ENCODE assay signal across 20 mouse cellular contexts in the genomic region with DNA sequence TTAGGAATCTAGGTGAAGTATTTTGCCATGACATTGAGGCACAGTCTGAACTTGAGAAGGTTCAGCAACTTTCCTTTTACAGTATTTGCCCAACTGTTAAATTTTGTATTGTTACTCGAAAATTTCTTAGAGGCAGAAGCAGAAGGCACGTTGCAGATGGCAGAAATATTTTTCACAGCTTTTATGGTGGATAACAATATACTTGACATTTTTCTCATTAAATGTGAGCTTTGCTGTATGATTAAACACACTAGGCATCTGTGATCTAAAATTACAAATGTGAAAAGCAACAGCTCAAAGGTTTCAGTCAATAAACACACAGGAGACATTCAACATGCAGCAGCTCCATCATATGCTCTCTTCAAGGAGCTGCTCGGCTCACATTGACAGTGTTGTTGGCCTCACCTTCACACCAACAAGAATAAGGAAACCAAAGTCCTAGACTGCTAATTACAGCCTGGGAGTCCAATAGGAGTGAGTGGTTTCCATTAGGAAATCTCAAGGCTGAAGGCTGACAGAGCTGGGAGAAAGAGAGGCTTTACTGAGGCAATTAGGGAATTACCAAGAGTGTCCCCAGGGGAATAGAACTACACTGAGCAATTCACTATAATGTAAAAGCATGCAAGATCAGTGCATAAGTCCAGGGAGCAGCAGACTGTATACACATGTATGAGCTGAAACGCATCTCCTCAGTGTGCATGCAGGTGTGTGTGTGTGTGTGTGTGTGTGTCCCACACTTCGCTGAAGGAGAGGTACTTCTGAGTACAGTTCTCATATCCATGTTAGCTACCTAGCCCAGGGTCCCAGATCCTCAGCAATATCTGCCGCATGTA. TPM values are rescaled to one million over a fixed set of nuclear protein-coding genes. Genes with fewer than 3 reads are reported as not detected.
A peak's percentile ranks its signal among the peaks of the same experiment; 100 is the strongest.
DNase-seq lines count a peak whose midpoint lies in the region; ATAC-seq lines count a peak whose summit lies in the region.
"Had no signal": no experiment of that assay in that cellular context is flagged by ENCODE, and none has a peak within 500 bp of the region (broad histone marks: within the 10 kb centered on the region; RNA-seq: fewer than 3 reads in every experiment).

No protein-coding gene starts in this region.

- no peaks in the 10 kb centered on the region for H3K9me3 ChIP-seq in hindbrain, embryonic 14.5 days (ENCODE audit: control insufficient read depth, low read length)
- no peaks in the 10 kb centered on the region for H3K9me3 ChIP-seq in hindbrain, embryonic 16.5 days (ENCODE audit: control insufficient read depth, low read length)
- H3K9me3 ChIP-seq: G1E; limb, embryonic 13.5 days; midbrain, embryonic 12.5 days had no signal

- H3K4me2 ChIP-seq in hindbrain, embryonic 14.5 days (replicated peaks), result no peak overlapping the region
- no peak overlapping the region for H3K4me2 ChIP-seq in hindbrain, embryonic 16.5 days (ENCODE audit: low read length)
- H3K4me2 ChIP-seq: heart, embryonic 11.5 days; limb, embryonic 13.5 days; midbrain, embryonic 12.5 days had no signal

- 0 out of 2 replicates have a peak, but pooled peaks have one; percentile 34 for ATAC-seq in hindbrain, embryonic 14.5 days (ENCODE audit: low FRiP score)
- ATAC-seq in hindbrain, embryonic 16.5 days, result no peak
- ATAC-seq: CD4-positive, CD25-positive, alpha-beta regulatory T cell, adult 4 months had no signal

- H3K36me3 ChIP-seq in hindbrain, embryonic 14.5 days (replicated peaks; ENCODE audit: control insufficient read depth, insufficient read depth), result no peaks in the 10 kb centered on the region
- no peaks in the 10 kb centered on the region for H3K36me3 ChIP-seq in hindbrain, embryonic 16.5 days (ENCODE audit: control insufficient read depth, insufficient read depth, low read length)
- H3K36me3 ChIP-seq: G1E; limb, embryonic 13.5 days; midbrain, embryonic 12.5 days had no signal

- no peak for DNase-seq in hindbrain, embryonic 14.5 days (ENCODE audit: low spot score)
- peak; percentile 12 for DNase-seq in 3T3-L1 (ENCODE audit: low read depth, low spot score)
- DNase-seq in brain, adult 2 months (ENCODE audit: low read depth, low spot score), result peak; percentile 18
- peak; percentile 37 for DNase-seq in layer of hippocampus, adult 9-10 months (ENCODE audit: low spot score)
- no peak for DNase-seq in lung, postnatal 10 days
- no peak for DNase-seq in cerebellum, adult 18-20 months
- DNase-seq: adrenal gland, adult 2 months; cerebellum, adult 11 months; cerebellum, postnatal 25 days; heart, postnatal 14 days; kidney, adult 8-10 months; lung, postnatal 36 days; right cerebral cortex, postnatal 25 days; thymus, postnatal 14 days had no signal

- H3K27ac ChIP-seq in hindbrain, embryonic 14.5 days, result no peak overlapping the region
- H3K27ac ChIP-seq in hindbrain, embryonic 16.5 days (ENCODE audit: low read depth, low read length), result no peak overlapping the region
- H3K27ac ChIP-seq: limb, embryonic 13.5 days; midbrain, embryonic 12.5 days had no signal

- no peaks in the 10 kb centered on the region for H3K27me3 ChIP-seq in hindbrain, embryonic 14.5 days (ENCODE audit: control insufficient read depth, insufficient read depth, low read length)
- H3K27me3 ChIP-seq in hindbrain, embryonic 16.5 days (replicated peaks; ENCODE audit: control insufficient read depth, insufficient read depth, low read length), result no peaks in the 10 kb centered on the region
- H3K27me3 ChIP-seq: limb, embryonic 13.5 days; midbrain, embryonic 12.5 days had no signal

- H3K4me1 ChIP-seq in hindbrain, embryonic 14.5 days (replicated peaks; ENCODE audit: control insufficient read depth, insufficient read depth, low read length), result no peaks in the 10 kb centered on the region
- H3K4me1 ChIP-seq in hindbrain, embryonic 16.5 days (ENCODE audit: control insufficient read depth, insufficient read depth, low read depth, low read length), result no peaks in the 10 kb centered on the region
- H3K4me1 ChIP-seq: limb, embryonic 13.5 days; midbrain, embryonic 12.5 days had no signal

- WGBS in hindbrain, embryonic 14.5 days, result 82% methylated on average over 6 of the region's 6 CpGs
- WGBS in hindbrain, embryonic 16.5 days, result 80% methylated on average over 6 of the region's 6 CpGs

- no peak overlapping the region for H3K9ac ChIP-seq in hindbrain, embryonic 14.5 days
- H3K9ac ChIP-seq in hindbrain, embryonic 16.5 days (ENCODE audit: low read depth, low read length), result no peak overlapping the region
- H3K9ac ChIP-seq: limb, embryonic 13.5 days; midbrain, embryonic 12.5 days had no signal

- H3K4me3 ChIP-seq in hindbrain, embryonic 14.5 days (replicated peaks; ENCODE audit: low read length), result no peak overlapping the region
- no peak overlapping the region for H3K4me3 ChIP-seq in hindbrain, embryonic 16.5 days (ENCODE audit: low read length)
- H3K4me3 ChIP-seq: limb, embryonic 13.5 days; midbrain, embryonic 12.5 days had no signal

RNA-seq across cellular contexts. Expression of gene Grb10, which starts 35.1 kb away (rescaled TPM):
- 38.5 and 49.5 TPM in 2 replicates for polyA plus RNA-seq in hindbrain, embryonic 14.5 days (2014; fragmentation: Nextera tagmentation; extraction: Ambion mirVana)
- polyA plus RNA-seq in hindbrain, embryonic 16.5 days (2015; fragmentation: Nextera tagmentation; extraction: Ambion mirVana), result 72.7 and 102 TPM in 2 replicates
- polyA plus RNA-seq: G1E had no signal

Comparison
In these comparisons a context has a peak if more than half of its experiments do, and no peak if none do; other contexts are left out.
1. DNase-seq: peak in 3T3-L1 (single experiment), brain, adult 2 months (single experiment) and layer of hippocampus, adult 9-10 months (single experiment); none in hindbrain, embryonic 14.5 days (single experiment), lung, postnatal 10 days (single experiment) and cerebellum, adult 18-20 months (0 of 2).